Mouse (Mus musculus) MN1 (cell line): ENCODE measurements around the gene Aldh3b2.
"Not testable (repeated sequence)": the region's sequence is repeated elsewhere in the genome, so short reads cannot be mapped to it uniquely, and the experiment has no call there.

Source experiments
- DNase-seq: peaks from one replicate; pipeline ENCODE4 v3.0.0-alpha.2; 2016; ENCODE audit warnings: low spot score

Aldh3b2 gene

DNA sequence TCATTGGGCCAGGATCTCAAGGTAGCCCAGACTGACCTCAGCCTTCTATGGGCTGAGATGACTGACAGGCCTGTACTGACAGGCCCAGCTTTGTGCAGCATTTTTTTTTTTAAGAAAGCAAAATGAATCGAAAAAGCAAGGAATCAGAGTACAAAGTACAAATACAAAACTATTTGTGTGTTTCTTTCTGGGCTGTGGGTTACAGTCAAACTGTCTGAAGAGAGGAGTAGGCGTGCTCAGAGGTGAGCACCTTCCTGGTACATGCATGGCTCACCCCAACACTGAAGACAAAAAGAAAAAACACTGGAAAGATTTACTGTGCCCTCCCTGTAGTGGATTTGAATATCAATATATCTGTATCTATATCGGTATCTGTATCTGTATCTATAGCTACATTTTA lies 24.3 kb upstream of the Aldh3b2 start:
- no peak for DNase-seq

DNA sequence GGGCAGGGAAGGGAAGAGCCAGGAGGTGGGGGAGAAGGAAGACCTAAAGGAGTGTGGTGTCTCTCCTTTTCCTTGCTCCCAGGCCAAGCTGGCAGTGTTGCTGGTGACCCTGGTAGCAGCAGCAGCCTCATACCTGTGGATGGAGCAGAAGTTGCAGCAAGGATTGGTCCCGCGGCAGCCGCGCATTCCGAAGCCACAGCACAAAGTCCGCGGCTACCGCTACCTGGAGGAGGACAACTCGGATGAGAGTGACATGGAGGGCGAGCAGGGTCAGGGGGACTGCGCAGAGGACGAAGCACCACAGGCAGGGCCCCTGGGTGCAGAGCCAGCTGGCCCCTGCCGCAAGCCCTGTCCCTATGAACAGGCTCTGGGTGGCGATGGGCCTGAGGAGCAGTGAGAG lies 23.6 kb upstream of the Aldh3b2 start:
- no peak for DNase-seq

DNA sequence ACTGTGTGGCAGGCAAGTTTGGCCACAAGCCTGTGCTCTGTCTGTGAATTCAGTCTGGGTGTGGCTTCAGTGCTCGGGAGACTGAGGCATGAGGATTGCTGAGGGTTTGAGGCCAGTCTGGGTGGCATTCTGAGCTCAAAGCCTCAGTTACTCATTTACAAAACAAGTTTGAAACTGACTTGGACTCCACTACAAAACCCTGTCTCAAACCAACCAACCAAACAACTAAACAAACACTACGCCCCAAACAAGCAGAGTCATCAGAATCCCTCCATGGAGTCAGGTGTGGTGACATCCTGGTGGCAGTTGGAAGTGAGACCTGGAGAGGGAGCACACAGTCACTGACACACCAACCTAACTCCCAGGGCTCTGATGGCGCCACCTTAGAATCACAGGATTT lies 21.8 kb upstream of the Aldh3b2 start:
- no peak for DNase-seq

DNA sequence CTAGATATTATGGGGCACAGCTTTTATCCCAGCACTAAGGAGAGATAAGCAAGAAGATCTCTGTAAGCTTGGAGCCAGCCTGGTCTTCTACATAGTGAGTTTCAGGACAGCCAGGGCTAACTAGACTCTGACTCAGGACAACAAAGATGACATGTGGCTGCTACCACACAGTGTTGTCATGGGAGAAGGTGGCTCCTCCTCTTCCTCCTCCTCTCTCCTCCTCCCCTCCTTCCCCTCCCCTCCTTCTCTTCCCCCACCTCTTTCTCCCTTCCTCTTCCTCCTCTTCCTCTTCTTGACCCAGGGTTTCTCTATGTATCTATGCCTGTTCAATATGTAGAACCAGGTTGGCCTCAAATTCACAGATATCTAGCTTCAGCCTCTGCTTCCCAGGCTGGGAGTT lies 20.7 kb upstream of the Aldh3b2 start:
- DNase-seq = no peak

DNA sequence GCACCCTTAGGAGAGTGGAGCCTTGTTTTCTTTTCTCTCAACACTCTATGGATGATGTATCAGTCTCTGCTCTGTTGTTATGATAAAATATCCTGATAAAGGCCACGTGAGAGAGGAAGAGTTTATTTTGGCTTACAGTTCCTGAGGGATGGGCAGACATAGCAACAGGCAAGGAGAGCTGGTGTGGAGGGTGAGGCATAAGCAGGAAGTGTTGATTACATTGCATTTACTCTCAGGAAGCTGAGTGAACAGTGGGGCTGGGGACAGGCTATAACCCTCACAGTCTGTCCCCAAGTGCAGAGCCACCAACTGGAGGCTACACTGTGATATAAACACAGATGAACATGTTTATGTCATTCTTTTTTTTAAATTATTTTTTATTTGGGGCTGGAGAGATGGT lies 20.0 kb upstream of the Aldh3b2 start:
- no peak for DNase-seq

DNA sequence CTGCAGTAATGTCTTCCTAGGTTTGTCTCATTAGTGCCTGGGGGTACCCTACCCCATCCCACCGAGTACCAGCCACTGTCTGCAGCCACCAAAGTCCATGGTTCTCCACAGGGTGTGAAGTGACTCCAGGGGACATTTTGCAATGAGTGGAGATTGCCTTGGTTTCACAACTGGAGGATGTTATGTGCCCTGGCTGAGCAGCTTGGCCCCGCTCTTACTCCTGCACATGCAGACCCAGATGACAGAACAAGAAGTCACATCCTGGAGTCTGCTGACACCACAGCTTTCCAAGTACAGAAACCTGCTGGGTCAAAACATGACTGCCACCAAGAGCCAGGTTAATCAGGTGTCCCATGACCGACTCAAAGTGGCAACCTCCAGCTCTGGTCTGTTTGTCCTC lies 17.1 kb upstream of the Aldh3b2 start:
- DNase-seq = no peak

DNA sequence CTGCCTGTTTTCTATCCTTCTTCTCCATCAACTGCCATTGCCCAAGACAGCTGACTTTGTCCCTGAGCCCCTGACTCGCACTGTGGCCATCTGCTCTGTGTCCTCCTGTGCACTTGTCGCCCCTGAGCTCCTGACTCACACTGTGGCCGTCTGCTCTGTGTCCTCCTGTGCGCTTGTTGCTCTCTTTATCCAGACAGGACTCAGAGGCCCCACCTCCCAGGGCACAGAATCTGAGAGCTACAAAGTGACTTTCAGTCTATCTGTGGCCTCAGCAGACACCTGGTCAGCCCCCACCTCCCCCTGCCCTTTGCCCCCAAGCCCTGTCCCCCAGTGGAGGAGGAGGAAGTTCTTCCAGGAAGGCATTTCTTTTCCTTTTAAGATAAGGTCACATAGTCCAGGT lies 16.3 kb upstream of the Aldh3b2 start:
- DNase-seq = peak; percentile 19

DNA sequence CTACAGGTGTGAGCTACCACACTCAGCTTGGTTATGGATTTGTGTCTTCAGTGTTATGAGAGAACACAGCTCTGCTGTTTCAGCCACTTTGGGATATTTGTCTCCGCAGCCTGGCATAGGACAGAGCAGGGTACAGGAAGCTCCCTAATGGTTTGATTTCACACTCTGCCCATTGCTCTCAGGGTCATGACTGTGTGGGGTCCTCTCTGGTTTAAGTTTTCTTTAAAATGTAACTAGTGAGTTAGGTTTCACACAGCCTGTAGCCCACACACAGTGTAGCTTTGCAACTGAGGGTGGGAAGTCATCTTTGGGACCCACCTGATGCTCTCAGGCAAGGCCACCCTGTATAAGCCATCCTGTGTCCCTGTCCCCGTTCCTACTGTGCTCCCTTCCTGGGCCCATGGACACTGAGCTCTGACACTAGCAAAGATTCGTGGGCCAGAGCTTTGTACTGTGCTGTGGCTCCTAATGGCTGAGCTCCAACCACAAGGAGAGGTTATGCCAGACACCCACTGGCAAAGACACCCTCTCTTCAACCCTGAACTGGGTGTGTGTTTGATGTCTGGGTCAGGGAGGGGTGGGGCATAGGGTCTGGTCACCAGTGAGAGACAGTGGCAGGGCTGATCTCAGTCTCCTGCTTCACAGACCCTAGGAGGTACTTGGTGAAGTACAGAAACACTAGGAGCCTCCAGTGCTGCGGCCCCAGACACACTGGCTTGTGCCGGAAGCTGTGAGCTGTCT lies 14.7 kb upstream of the Aldh3b2 start:
- not testable (repeated sequence) for DNase-seq

DNA sequence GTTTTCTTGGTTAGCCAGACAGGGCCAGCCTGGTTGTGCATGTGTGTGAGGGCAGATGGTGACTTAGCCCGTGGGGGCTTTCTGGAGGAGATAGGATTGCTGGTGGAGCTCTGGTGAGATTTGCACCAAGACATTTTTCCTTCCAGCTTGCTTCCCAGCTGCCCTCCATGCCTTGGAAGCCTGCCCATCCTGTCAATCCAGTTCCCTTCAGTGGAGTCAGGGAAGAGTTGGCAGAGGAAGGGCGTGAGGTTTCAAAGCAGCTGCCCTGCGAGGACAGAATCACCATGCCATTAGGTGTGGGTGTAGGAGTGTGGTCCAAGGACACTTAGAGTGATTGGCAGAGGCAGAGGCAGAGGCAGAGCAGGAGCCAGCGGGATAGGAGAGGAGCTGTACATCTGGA lies 13.7 kb upstream of the Aldh3b2 start, which contains the start of gene Aldh3b3:
TSS of gene Aldh3b3 (plus strand) at position 176 of the 400 bp plus-strand sequence.
- no peak for DNase-seq

DNA sequence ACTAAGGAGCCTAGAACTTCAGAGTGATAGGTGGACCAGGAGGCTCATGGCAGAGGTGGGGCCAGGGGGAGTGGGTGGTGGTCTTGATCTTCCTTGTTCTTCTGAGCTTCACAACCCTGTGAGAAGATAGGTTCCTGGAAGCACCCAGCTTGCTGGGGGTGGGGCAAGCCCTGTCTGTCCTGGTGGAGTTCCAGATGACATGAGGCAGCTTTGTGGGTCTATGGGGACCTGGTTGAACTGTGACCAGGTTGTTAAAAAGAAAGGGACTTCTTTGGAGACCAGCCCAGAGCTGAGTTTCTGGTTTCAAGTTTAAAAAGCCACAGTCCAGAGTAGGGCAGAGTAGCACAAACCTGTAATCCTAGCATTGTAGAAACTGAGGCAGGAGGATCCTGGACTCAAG lies 13.1 kb upstream of the Aldh3b2 start:
- no peak for DNase-seq

DNA sequence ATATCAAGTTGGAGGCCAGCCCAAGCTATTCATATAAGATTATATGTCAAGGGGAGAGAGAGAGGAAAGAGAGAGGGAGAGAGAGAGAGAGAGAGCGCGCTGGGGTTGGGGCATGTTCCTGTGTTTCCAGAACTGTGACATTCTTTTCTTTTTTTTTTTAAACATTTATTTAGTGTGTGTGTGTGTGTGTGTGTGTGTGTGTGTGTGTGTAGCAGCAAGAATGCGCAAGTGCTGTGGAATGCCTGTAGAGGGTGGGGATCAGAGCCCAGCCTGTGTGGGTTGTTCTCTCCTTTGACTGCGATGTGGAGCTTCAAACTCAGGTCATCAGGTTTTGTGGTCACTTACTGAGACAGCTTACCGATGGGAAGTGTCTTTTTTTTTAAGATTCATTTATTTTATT lies 11.9 kb upstream of the Aldh3b2 start:
- DNase-seq = no peak

DNA sequence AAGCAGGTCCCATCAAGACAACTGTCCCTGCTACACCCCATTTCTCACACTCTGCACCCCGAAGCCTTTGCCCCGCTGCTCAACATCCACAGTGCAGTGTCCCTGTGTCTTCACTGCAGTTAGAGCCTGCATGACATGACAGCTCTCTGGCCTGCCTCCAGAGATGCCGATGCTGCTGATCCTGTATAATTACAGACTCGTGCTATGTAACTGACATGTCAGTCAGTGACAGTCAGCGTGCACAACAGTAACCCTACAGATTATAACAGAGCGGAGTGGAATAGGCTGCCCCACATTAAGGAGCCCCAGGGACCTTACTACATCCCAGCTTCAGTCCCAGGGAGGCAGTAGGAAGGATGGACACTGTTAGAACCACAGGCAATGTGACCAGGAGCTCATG lies 10.3 kb upstream of the Aldh3b2 start:
- DNase-seq = not testable (repeated sequence)

DNA sequence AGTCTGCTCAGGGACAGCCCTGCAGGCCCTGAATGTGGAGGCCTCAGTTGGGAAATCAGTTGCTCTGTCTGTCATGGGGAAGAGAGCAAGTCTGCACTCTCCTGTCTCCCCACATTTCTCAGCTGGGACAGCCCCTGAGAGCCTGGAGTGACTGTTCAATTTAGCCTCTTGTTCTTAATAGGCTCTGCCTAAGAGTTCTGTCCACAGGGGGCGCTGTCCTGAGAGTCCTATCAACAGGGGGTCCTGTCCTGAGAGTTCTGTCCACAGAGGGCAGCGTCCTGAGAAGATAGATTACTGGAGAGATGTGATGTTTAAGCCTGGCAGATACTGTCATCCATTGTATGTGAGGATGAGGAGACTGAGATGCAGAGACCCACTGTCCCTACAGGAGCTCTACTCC lies 9.7 kb upstream of the Aldh3b2 start:
- DNase-seq = peak; percentile 12

DNA sequence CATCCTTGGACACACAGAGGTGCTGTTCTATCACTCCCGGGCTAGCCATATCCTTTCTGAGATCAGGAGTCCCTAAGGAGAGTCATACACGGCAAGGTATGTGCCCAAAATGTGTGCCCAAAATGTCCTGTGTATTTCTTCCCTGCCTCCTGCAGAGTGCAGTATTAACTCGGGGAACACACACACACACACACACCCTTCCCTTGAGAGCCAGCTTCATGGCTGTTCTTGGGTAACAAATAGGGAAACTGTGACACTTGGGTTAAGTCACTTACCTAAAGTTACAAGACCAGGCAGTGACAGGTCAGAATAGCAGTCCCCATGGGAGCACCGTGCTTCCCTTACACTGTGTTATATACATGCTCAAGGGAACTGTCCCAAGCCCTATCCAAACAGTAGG lies 8.1 kb upstream of the Aldh3b2 start:
- no peak for DNase-seq

DNA sequence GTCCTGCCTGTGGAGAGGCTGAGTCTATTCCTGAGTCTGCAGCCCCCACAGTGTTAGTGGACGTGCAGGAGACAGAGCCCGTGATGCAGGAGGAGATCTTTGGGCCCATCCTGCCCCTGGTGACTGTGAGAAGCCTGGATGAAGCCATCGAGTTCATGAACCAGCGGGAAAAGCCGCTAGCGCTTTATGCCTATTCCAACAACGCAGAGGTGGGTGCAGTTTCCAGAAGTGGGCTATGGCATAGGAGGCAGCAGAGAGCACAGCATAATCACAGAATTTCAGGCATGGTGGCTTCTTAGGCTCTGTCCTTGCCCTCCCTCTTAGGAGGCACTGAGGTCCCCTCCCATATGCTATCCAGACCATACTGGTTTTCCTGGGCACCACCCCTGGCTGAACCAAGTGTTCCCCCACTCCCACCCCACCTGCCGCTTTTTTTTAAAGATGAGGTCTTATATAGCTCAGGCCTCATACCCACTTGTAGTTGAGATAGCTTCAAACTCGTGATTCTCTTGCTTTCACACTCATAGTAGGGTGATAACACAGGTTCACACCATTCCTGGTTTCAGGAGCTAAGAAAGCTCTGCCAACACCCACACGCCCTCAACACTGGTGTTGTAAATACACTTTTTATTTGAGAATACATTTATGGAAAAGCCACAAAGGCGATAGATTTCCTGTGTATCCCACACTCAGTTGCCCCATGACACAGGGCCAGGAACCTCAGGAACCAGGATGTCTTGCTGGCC lies 5.6 kb upstream of the Aldh3b2 start:
- DNase-seq = no peak

DNA sequence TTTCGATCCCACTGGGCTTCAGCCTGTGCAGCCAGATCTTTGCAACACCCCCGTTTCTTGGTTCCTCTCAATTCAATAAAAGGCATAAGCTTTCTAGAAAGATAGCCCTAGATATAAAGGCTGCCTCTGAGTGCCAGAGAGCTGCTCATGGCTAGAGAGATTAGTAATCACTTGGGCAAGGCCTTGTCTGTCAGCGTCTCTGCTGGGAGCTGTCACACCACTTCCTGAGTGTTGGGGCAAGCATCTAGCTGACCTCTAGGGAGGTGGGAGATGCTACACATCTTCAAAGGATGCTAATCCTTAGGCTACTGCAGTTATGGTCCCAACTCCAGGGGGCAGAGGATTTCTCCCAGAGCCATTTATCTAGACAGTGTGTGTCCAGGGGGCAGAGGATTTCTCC lies 4.9 kb upstream of the Aldh3b2 start:
- DNase-seq = no peak

DNA sequence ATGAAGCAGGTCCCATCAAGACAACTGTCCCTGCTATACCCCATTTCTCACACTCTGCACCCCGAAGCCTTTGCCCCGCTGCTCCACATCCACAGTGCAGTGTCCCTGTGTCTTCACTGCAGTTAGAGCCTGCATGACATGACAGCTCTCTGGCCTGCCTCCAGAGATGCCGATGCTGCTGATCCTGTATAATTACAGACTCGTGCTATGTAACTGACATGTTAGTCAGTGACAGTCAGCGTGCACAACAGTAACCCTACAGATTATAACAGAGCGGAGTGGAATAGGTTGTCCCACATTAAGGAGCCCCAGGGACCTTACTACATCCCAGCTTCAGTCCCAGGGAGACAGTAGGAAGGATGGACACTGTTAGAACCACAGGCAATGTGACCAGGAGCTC lies 2.5 kb downstream of the Aldh3b2 start:
- DNase-seq = not testable (repeated sequence)

DNA sequence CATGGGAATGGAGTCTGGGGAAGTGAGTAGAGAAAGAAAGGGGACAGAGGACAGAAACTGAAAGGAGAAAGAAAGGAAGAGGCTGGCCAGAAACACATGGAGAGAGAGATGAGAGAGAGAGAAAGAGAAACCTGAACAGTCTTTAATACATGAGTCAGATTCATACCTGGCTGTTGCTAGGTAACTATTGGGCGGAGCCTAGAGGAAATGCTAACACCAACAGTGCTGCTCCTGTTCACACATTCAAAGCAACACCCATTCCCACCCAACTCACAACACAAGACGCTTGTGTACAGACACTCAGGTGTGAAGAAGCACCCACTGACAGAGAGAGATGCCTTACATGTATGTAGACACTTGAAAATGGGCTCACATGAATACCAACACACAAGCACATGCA lies 3.7 kb downstream of the Aldh3b2 start:
- DNase-seq = no peak

DNA sequence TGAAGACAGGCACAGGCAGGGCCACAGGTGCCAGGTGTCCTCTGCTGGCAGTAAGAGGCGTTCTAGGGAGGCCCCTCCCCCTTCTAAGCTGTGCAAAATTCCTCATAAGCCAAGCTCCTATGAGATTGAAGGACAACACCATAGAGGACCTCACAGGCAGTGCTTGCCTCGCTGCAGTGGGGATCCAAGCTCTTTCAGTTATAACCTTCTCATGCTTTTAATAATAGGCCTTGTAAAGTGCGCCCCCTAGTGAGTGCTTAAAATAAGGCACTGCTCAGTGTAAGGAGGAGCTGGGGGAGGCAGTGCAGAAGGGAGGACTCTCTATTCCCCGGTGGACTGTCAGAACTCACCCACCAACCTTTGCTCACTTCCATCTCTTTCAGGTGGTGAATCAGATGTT lies 8.2 kb downstream of the Aldh3b2 start:
- peak; percentile 80 for DNase-seq

DNA sequence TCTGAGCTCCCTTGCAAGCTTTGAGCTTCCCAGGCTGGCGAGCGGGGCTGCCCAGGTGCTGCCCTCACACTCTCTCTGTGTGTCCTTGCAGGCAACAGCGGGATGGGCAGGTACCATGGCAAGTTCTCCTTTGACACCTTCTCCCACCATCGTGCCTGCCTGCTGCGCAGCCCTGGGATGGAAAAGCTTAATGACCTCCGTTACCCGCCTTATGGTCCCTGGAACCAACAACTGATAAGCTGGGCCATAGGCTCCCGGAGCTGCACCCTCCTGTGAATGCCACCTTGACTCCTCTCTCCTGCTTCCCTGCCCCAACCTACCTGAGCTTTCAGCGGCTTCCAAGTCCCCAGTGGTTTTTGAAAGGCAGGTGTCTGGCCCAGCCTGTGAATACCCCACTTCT lies 8.8 kb downstream of the Aldh3b2 start:
- DNase-seq = no peak

DNA sequence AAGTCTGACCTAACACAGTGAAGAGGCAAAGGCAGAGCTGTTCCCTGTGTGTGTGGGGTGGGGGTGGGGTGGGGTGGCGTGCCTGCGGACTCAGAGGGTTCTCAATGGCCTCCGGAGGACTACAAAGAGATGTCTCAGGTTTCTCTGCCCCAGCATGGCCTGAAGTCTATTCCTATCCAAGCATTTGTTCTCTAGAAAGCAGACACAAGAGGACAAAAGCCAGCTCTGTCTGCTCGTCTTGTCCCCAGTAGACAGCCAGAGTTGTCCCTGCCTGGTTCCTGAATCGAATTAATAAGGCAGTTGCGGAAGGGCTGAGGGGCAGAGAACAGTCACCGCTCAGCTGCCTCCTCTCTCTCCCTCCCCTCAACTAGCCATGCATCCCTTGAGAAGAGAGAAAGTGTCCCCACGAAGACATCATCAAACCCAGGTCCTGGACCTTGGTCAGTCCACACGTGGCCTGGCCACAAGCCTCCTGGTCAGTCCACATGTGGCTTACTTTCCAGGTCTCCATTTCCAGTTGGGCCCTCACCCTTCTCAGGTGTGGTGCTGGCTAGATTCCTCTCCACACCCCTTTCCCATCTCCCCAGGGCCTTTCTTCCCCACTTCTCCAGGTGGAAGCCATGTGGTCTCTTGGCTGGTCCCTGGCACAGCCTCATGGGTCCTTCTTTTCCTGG lies 11.5 kb downstream of the Aldh3b2 start:
- no peak for DNase-seq

DNA sequence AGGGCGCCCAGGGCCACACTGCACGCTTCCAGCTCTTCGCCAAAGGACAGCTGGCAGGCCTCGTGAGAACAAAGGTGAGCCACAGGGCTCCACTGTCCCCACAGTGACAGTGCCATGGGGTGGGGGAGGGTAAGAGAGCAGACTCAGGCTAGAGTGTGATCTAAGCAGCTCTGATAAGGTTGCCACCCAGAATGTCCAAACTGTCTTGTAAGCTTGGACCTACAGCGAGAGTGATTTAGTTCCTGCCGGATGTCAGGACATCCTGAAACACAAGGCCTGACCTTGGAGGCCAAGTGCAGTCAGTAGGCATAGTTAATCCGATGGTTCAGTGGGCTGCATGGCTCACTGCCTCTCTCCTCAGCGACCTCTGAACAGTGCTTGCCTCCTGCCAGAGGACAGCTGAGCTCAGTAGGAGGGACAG lies 13.1 kb downstream of the Aldh3b2 start:
- DNase-seq = no peak

DNA sequence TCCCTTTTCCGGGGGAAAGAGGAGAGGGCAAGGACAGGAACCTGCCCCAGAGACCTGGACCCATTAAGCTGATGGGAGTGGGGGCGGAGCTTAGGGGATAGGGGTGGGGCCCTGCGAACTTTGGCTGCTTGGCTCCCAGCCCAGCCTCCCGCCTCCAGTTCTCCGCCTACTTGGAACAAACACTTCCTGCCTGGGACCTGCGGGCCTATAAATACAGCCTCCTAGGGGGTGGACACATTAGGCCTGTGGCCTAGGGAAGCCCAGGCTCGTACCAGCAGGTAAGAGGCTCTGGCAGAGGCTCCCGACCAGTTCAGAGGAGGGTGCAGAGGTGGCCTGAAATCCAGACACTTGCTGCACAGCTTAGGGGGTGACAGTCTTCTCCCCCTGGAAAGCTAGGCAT lies 14.2 kb downstream of the Aldh3b2 start, which contains the start of gene Acy3:
TSS of gene Acy3 (plus strand) at position 237 of the 400 bp plus-strand sequence.
- peak; percentile 28 for DNase-seq
